20 mouse cellular contexts compared by ENCODE assay signal in genomic region chr17:48424237-48424636, GRCm38 (mm10). TPM values are rescaled to one million over a fixed set of nuclear protein-coding genes. Genes with fewer than 3 reads are reported as not detected.
"Had no signal": no experiment of that assay in that cellular context is flagged by ENCODE, and none has a peak within 500 bp of the region (broad histone marks: within the 10 kb centered on the region; RNA-seq: fewer than 3 reads in every experiment).

No protein-coding gene starts in this region.

- H3K4me3 ChIP-seq: left cerebral cortex, adult 2 months; liver, embryonic 13.5 days had no signal

- H3K4me2 ChIP-seq: liver, embryonic 13.5 days; midbrain, embryonic 11.5 days had no signal

- H3K9ac ChIP-seq: liver, embryonic 13.5 days had no signal

- H3K27me3 ChIP-seq: liver, embryonic 13.5 days had no signal

- DNase-seq: layer of hippocampus, postnatal 36 days; liver, embryonic 13.5 days; lung, adult 2 months; lung, postnatal 14 days; lung, postnatal 4 days; midbrain, embryonic 14.5 days; right cerebral cortex, adult 18-20 months; right cerebral cortex, postnatal 14 days; right cerebral cortex, postnatal 4 days; thymus, postnatal 25 days had no signal

- ATAC-seq: inflammation-experienced regulatory T-cells, adult 6 months had no signal

- H3K9me3 ChIP-seq: liver, embryonic 13.5 days had no signal

- H3K27ac ChIP-seq: left cerebral cortex, adult 2 months; liver, embryonic 13.5 days had no signal

RNA-seq across cellular contexts. Expression of gene Apobec2, which starts 8.5 kb away (rescaled TPM):
- total RNA-seq: layer of hippocampus, postnatal 36 days; left cerebral cortex, adult 2 months; left cerebral cortex, postnatal 36 days; megakaryocyte progenitor cell, adult 5-6 weeks; megakaryocyte-erythroid progenitor cell, adult 5-6 weeks had no signal
- polyA plus RNA-seq: liver, adult 2 months had no signal

RNA-seq across cellular contexts. Expression of gene Tspo2, which starts 27.1 kb away (rescaled TPM):
- total RNA-seq: layer of hippocampus, adult 8-10 months; layer of hippocampus, postnatal 10 days; layer of hippocampus, postnatal 36 days; left cerebral cortex, adult 2 months; left cerebral cortex, postnatal 10 days; left cerebral cortex, postnatal 36 days; liver, adult 2 months had no signal
- polyA plus RNA-seq: inflammation-experienced regulatory T-cells, adult 6 months; liver, adult 2 months had no signal

RNA-seq across cellular contexts. Expression of gene Unc5cl, which starts 30.5 kb away (rescaled TPM):
- total RNA-seq: liver, adult 2 months had no signal
- polyA plus RNA-seq: midbrain, embryonic 11.5 days had no signal
